Mouse (Mus musculus) stomach, postnatal 0 days (tissue): ENCODE data around the gene Calm3.

Source experiments
- CTCF ChIP-seq: IDR thresholded peaks from 2 replicates; pipeline ENCODE4 v1.5.1; 2016; ENCODE audit warnings: antibody characterized with exemption, low read depth, mild to moderate bottlenecking, moderate library complexity
- EP300 ChIP-seq: optimal IDR thresholded peaks from 2 replicates; pipeline ENCODE3; 2016; ENCODE audit warnings: antibody characterized with exemption

- no peak for TF ChIP-seq CTCF
- no peak for TF ChIP-seq EP300
These were observed 40.8 kb downstream of the Calm3 start for GRCm38 (mm10) chr7:16883162-16883561.
